Mouse (Mus musculus) embryonic fibroblast, embryonic 13.5 days (primary cell): ENCODE measurements around the gene Fam213b.

Experiments
- CTCF ChIP-seq: IDR thresholded peaks from 2 replicates; pipeline ENCODE4 v1.5.1; 2011; ENCODE audit warnings: mild to moderate bottlenecking, control low read depth, low read length, moderate library complexity, borderline replicate concordance; ENCODE audit not compliant: insufficient read depth
- POLR2A ChIP-seq: IDR thresholded peaks from 2 replicates; pipeline ENCODE4 v1.6.1; 2011; ENCODE audit warnings: low read depth, mild to moderate bottlenecking, control low read depth, low read length, moderate library complexity

GRCm38 (mm10) chr4:154877864-154878548, 20.9 kb downstream of the Fam213b start:
- TF ChIP-seq POLR2A: peak; percentile 87
- TF ChIP-seq CTCF: peak; percentile 76
